Mouse (Mus musculus): Measurements from ENCODE around the gene Gm20867. TPM values are rescaled to one million over a fixed set of nuclear protein-coding genes. Genes with fewer than 3 reads are reported as not detected.

The Gm20867 gene
- polyA plus RNA-seq (2012; ENCODE audit: low replicate concordance): not detected in 2 replicates

GRCm38 (mm10) chrY:77963104-77963503, at the start of gene Gm20867:
TSS of gene Gm20867 (minus strand) at chrY:77963204.

Other genes with a start within 250 kb of the Gm20867 start
- not detected in 2 replicates for gene Gm29564, start 249.8 kb upstream of the Gm20867 start, polyA plus RNA-seq (2012; ENCODE audit: low replicate concordance)

Measured in hematopoietic multipotent progenitor cell, adult 10-12 weeks (in vitro differentiated cells).